Mouse (Mus musculus): Measurements from ENCODE around the gene Pgk2. TPM values are rescaled to one million over a fixed set of nuclear protein-coding genes. Genes with fewer than 3 reads are reported as not detected.
"Not testable (repeated sequence)": the region's sequence is repeated elsewhere in the genome, so short reads cannot be mapped to it uniquely, and the experiment has no call there.

Gene Pgk2
- polyA plus RNA-seq (2015; fragmentation: Nextera tagmentation; extraction: Ambion mirVana): not detected in 2 replicates

DNA sequence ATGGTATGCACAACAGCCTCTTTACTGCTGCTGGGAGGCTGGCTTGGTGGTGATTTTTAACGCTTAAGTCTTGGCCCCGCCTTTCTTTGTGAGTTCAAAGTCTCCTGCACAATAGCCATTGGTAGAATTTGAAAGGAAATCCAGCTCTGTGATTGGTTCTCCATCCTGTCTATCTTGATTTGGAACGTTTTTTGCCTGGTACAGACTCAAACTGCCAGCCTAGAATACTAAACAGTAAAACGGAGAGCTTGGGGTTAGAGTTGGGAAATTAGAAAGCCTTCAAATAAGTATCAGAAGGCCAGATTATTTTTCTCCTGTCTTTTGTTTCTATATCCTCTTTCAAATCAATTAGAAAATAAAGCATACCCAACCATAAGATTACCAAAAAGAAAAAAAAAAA is at the start of gene Pgk2:
TSS of gene Pgk2 (minus strand) at position 101 of the 400 bp plus-strand sequence.
- no peaks in the 10 kb centered on the region for H3K4me1 ChIP-seq
- H3K27ac ChIP-seq (replicated peaks): no peak within 1 kb of the TSS
- H3K4me3 ChIP-seq (replicated peaks): no peak within 1 kb of the TSS
- no peak within 1 kb of the TSS for H3K9ac ChIP-seq (replicated peaks)
- no peak for ATAC-seq (ENCODE audit: low FRiP score)
- WGBS: 78% methylated on average over 4 of the region's 4 CpGs
- no peaks in the 10 kb centered on the region for H3K27me3 ChIP-seq (replicated peaks)
- H3K36me3 ChIP-seq: no peaks in the 10 kb centered on the region
- no peaks in the 10 kb centered on the region for H3K9me3 ChIP-seq (replicated peaks)
- no peak within 1 kb of the TSS for H3K4me2 ChIP-seq

DNA sequence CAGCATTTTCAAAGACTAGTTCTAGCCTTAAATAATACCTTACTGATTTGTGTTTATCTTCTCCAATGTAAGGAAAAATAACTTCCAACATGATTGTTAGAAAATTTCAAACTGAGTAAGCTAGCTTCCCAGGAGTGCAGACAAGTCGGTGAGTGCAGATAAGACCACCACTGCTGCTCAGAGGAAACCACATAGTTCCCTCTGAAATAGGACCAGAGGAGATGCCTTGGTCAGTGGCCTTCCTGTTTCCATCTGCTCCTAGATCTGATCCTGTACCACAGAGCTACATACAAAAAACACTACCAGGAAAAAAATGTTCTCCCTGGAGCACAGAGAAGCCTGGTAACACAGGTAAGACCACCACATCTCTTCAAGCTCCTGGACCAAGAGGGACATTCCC is 44.0 kb upstream of the Pgk2 start:
- Histone ChIP-seq H3K27me3 (replicated peaks) (no peaks in the 10 kb centered on the region), H3K9me3 (replicated peaks) (no peaks in the 10 kb centered on the region), H3K4me3 (replicated peaks) (no peak overlapping the region), H3K4me2 (no peak overlapping the region), H3K9ac (replicated peaks) (no peak overlapping the region), H3K4me1 (no peaks in the 10 kb centered on the region), H3K27ac (replicated peaks) (no peak overlapping the region), H3K36me3 (no peaks in the 10 kb centered on the region)
- WGBS: 83% methylated on average over 1 of the region's 1 CpGs
- ATAC-seq (ENCODE audit: low FRiP score): no peak

DNA sequence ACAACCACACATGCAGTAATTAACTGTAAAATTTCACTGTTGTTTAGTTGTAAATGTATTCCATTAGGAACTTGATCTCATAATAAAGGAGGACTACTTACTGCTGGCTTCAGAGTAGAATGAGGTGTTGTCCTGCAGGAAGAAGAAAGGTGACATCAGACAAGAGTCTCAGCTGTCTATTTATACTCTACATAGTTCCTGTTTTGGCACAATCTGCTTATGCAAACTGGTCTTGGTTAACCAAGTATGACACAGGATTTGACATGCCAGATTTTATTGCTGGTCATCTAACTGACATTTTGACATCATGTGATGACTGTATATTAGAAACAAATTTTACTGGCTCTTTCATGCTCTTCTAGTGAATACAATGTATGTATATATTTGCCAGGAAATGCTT is 33.7 kb upstream of the Pgk2 start, which contains the start of gene Crisp3:
TSS of gene Crisp3 (minus strand) at position 154 of the 400 bp plus-strand sequence.
- Histone ChIP-seq H3K9me3 (replicated peaks) (no peaks in the 10 kb centered on the region), H3K4me3 (replicated peaks) (no peak within 1 kb of the TSS), H3K36me3 (no peaks in the 10 kb centered on the region), H3K27me3 (replicated peaks) (no peaks in the 10 kb centered on the region), H3K4me2 (no peak within 1 kb of the TSS), H3K4me1 (no peaks in the 10 kb centered on the region), H3K27ac (replicated peaks) (no peak within 1 kb of the TSS), H3K9ac (replicated peaks) (no peak within 1 kb of the TSS)
- ATAC-seq (ENCODE audit: low FRiP score): no peak

GRCm38 (mm10) chr17:40201803-40202202 is 6.6 kb downstream of the Pgk2 start:
- H3K4me2 ChIP-seq; H3K27ac ChIP-seq (replicated peaks); H3K9ac ChIP-seq (replicated peaks); ATAC-seq (ENCODE audit: low FRiP score); H3K36me3 ChIP-seq; H3K4me1 ChIP-seq; H3K9me3 ChIP-seq (replicated peaks); H3K27me3 ChIP-seq (replicated peaks); H3K4me3 ChIP-seq (replicated peaks): not testable (repeated sequence)

GRCm38 (mm10) chr17:40190192-40190591 is 18.2 kb downstream of the Pgk2 start:
- H3K27me3 ChIP-seq (replicated peaks); H3K36me3 ChIP-seq; ATAC-seq (ENCODE audit: low FRiP score); H3K4me1 ChIP-seq; H3K9me3 ChIP-seq (replicated peaks); H3K4me2 ChIP-seq; H3K27ac ChIP-seq (replicated peaks); H3K9ac ChIP-seq (replicated peaks); H3K4me3 ChIP-seq (replicated peaks): not testable (repeated sequence)
- 83% methylated on average over 4 of the region's 4 CpGs for WGBS

DNA sequence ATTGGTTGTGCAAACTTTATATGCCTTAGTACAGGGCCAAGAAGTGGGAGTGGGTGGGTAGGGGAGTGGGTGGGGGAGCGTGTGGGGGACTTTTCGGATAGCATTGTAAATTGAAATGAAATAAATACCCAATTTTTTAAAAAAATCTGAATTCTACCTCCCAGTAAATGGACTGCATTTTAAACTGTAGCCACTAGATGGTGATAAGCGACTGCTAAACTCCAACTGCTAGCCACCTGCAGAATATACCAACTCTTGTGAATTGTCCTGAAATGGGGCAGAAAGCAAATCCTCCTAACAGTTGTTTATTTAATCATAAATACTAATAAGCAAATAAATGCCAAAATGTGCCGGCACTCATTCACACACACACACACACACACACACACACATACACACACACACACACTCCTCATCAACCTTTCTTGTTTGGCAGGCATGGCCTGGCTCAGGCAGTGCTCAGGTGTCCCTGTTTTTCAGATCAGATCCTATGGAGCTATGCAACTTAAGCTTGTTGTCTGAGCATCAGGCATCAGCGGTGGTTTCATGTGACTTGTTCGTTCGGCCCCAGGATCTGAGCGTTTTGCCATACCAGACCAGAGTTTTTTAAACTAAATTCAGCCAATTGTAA is 50.6 kb downstream of the Pgk2 start:
- not testable (repeated sequence) for H3K27ac ChIP-seq (replicated peaks); H3K4me2 ChIP-seq; H3K9me3 ChIP-seq (replicated peaks); H3K36me3 ChIP-seq; H3K4me3 ChIP-seq (replicated peaks); H3K27me3 ChIP-seq (replicated peaks); H3K4me1 ChIP-seq; H3K9ac ChIP-seq (replicated peaks)
- peak; percentile 79; the same call in 1 of the 2 replicates for ATAC-seq (ENCODE audit: low FRiP score)
- 49% methylated on average over 8 of the region's 8 CpGs for WGBS

Other genes with a start within 250 kb of the Pgk2 start
- not detected in 2 replicates for gene AC192777.2, start 113.2 kb downstream of the Pgk2 start, polyA plus RNA-seq (2015; fragmentation: Nextera tagmentation; extraction: Ambion mirVana)
- gene Crisp3, start 33.6 kb upstream of the Pgk2 start, polyA plus RNA-seq (2015; fragmentation: Nextera tagmentation; extraction: Ambion mirVana): not detected in 2 replicates
- gene Crisp1, start 110.6 kb upstream of the Pgk2 start, polyA plus RNA-seq (2015; fragmentation: Nextera tagmentation; extraction: Ambion mirVana): not detected in 2 replicates